Mouse (Mus musculus): Measurements from ENCODE around the gene Cfdp1.

Gene Cfdp1

DNA sequence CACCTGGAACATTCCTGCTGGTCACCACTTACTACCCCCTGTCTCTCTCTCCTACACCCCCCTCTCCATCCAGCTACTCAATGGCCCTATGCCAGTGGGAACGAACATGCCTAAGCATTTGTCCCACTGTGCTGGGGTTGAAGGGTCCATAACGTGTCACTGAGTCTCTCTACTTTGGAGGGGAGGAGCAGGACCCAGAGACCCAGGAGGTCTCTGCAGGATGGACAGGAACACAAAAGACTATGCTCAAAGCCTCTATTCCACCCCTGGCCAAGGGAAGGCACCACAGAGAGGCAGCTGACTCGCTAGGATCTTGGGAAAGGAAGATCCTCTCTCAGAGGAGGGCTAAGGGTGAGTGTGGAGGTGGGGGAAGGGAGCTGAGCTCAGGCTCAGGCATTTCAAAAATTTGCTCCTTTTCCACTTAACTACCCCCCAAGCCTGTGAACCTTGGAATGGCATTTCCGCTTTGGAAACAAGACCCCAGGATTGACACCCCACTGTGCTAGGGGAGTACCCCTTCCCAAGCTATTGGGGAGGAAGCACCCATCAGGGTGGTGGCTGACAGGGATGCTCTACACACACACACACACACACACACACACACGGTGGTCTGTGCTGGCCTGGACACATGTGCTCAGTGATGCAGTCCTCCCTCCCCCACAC lies 120.4 kb downstream of the Cfdp1 start:
- TF ChIP-seq GATA4 (IDR thresholded peaks at IDR 0.05; ENCODE audit: insufficient replicate concordance, low read length), result no peak

DNA sequence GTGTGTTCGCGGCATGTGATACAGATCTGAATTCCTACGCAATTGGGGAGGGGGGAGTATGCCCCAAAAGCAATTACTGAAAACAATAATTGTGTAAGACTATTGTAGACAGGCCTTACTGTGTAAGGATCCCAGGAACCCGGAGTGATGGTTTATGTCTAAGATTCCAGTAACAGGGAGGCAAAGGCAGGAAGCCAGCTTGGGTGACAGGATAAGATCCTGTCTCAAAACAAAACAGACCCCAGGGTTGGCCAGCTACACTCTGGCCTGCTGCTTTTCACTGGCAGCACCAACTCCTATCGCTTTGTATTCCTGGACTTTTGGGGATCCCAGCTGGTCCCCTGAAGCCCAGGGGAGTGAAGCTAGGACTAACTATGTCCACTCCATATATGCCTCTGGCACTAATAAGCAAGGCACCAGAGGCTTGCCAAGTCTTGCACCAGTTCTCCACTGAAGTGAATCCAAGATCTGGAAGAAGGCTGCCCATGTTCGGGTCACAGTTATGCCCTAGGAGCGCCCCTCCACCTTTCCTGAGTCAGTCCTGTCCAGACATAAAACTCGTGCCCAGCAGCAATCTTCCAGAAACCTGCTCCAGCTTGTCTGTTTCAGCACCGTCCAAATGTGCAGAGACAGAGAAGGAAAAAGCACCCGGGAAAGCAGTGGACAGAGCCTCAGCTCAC lies 121.5 kb downstream of the Cfdp1 start:
- no peak; the same call in 1 of the 2 replicates for TF ChIP-seq GATA4 (IDR thresholded peaks at IDR 0.05; ENCODE audit: insufficient replicate concordance, low read length)

DNA sequence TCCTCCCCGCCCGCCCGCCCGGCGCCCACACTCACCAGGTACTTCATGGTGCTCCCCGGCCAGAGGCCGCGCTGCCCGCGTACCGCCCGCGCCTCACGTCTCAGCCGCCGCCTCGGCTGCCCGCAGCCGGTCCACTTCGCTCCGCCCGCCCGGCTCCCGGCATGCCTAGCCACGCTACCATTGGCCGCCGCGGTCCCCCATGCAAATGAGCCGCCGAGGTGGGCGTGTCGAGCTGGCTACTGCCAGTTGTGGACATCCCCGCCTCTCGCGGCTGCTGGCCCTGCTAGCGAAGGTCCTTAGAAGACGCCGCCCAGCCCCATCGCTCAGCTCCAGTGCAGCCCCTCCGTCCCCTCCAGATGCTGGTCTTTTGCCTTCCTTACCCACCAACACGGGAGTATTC lies 122.1 kb downstream of the Cfdp1 start:
- TF ChIP-seq GATA4 (IDR thresholded peaks at IDR 0.05; ENCODE audit: insufficient replicate concordance, low read length), result no peak

DNA sequence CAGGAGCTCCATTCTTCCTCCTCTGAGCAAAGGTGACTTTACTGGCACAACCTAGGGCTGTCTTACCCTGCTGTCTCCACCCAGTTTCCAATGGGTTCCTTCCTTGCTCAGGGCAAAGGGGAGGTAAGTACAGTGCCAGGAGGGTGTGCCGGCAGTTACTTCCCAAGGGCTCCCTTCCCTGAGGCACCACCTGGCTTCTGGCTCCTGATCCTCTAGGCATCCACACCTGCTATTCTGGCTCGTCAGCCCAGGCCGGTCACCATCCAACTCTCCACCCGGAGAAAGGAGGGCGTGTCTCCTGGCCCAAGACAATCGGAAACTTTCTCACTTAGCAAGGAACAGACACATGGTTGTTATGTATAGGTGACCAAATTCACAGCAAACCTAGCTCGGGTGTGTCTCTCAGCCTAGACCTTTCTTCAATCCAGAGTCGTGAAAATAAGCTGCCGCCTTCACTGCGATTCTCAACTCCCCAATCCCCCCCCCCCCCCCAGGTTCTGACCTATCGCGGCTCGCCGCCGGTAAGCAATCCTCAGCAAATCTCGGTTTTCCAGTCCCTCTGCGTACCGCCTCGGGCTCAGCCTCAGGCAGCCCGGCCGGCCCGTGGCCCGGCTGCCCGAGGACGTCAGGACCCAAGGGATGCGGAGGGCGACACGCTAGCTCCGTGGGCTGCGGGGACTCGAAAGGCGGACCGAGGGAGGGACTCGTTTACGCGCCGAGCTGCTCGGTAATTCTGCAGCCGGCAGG lies 122.7 kb downstream of the Cfdp1 start:
- TF ChIP-seq GATA4 (IDR thresholded peaks at IDR 0.05; ENCODE audit: insufficient replicate concordance, low read length), result no peak

DNA sequence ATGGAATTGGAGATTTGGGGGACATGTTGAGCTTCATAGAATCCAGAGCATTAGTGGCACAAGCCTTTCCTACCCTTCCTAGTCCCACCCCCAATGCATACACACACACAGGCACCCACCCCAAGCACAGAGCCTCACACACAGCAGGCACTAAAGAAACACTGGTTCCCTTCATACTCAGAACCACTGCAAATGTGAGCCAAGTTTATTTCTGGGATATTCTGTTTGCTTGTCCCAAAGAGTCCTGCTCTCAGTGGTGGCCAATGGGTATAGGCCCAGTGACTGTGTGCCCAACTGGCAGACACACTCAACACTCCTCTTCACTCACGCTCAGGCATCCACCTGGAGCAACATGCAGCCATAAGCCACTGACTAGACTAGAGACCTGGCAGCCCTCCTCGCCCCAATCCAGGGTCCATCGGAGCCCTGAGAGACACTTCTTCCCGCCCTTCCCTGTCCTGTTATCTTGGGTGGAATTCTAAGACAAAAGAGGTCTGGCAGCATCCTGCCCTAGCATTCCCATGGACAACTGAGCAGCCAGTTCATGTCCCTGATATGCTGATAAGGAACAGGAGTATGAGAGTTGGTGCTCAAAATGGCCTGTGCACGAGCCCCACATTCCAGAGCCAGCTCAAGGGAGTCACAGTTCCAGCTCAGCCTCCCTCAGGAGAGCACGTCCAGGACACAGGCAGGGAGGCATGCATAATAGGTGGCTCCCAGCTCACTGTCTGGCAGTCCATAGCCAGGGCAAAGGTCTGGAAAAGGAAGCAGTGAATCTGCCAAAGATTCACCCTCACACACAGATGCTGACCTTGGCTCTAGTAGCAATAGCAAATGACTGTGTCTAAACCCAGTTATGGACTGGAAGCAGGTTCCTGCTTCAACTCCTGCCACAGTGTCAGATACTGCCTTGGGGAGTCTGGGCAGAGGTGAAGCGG lies 124.6 kb downstream of the Cfdp1 start:
- peak; percentile 96; the same call in 1 of the 2 replicates for TF ChIP-seq GATA4 (IDR thresholded peaks at IDR 0.05; ENCODE audit: insufficient replicate concordance, low read length)

DNA sequence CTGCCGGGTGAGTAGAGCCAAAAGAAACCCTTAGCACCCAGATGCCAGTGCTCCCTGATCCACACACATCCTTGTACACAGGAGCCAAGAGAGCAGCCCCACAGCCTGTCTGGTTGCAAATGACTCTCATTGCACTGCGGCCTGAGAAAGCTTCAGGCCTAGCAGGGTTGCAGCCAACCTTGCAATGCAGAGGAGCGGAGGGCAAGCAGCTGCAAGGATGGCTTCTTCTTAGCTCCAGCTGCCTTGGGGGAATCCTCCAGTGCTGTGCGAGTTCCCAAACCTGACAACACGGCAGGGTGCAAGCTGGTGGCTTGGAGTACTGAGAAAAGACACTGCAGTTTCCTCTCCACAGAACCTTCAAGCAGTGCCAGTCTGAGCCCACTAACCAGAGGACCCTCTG lies 125.6 kb downstream of the Cfdp1 start:
- no peak for TF ChIP-seq GATA4 (IDR thresholded peaks at IDR 0.05; ENCODE audit: insufficient replicate concordance, low read length)

DNA sequence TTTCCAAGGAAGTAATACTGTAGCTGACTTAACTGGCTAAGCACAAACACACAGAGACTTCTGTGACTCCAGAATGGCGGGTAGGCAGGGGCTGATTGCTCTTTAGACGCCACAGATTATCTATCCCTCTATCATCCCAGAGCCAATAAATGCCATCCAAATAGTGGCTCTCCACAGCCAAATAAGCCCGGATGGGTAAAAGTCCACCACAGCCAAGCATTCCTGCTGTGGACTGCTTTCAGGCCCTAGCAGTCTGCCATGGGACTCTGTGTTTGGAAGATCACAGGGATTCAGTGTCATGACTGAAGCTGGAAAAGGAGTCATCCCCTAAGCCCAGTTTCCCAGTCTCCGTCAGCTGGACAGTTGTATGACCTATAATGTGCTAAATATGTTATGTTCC lies 126.5 kb downstream of the Cfdp1 start:
- no peak; the same call in 1 of the 2 replicates for TF ChIP-seq GATA4 (IDR thresholded peaks at IDR 0.05; ENCODE audit: insufficient replicate concordance, low read length)

DNA sequence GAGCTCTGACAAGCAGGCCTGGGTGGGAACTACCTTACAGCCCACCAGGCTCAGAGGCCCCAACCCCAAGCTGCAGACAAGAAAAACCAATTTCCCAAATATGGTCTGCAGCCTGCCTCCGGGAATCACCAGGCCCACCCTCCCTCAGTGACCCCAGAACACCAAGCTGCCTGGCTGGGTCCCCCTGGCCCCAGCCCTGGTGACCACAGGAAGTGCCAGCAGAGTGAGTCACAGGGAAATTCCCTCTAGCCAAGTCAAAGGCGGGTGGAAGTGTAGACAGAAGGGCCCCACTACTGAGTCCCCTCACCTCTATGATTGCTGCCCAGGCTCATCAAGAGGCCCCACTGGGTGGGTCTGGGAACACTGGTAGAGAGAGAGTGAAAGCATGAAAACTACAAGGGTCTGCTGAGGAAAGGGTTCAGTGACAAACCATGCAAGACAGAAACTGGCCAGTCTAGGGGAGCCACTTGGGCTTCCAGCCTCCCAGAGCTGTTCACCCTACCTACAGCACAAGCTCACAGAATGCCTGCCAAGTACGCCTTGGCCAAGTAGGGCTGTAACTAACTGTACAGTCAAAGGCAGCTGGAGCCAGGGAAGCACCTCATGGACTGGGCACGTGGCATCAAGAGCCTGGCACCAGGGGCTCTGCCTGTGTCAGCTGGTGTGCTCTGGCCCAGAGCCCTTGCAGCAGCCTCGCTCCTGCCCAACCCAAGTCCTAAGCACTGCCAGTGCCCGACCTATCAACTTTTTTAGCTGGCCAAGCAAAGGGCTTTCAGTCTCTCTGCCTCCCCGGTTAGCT lies 127.8 kb downstream of the Cfdp1 start:
- no peak for TF ChIP-seq GATA4 (IDR thresholded peaks at IDR 0.05; ENCODE audit: insufficient replicate concordance, low read length)

DNA sequence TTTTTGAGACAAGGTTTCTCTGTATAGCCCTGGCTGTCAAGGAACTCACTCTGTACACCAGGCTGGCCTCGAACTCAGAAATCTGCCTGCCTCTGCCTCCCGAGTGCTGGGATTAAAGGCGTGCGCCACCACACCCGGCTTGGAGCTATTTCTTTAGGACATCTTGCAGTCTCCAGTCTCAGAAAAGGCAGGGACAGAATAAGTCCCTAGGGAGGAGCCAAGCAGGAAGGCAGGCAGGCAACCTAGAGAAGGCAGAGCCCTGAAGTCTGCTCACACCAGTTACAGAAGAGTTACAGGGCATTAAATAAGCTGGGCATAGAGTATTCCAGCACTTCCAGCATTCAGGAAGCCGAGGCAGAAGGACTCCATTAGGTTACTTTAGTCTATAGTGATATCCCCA lies 128.8 kb downstream of the Cfdp1 start:
- no peak for TF ChIP-seq GATA4 (IDR thresholded peaks at IDR 0.05; ENCODE audit: insufficient replicate concordance, low read length)

DNA sequence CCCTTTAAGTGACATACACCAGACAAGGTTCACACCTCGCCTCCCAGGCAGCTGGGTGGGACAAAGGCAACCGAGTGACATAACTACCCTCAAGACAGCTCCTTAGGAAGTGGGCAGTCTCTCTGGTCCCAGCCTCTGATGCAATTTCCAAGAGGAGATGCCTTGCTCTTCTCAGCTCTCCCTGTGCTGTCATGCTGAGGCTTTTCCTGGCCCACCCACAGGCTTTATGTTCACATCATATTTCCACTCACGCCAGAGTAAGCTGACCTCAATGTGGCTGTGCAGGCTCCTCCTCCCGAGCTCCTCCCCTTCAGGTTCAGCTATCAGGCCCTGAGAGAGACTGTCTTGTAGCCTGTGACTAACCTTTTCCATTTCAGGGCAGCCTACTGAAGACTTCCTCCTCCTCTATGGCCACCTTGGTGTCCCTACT lies 134.0 kb downstream of the Cfdp1 start:
- TF ChIP-seq GATA4 (IDR thresholded peaks at IDR 0.05; ENCODE audit: insufficient replicate concordance, low read length), result no peak

DNA sequence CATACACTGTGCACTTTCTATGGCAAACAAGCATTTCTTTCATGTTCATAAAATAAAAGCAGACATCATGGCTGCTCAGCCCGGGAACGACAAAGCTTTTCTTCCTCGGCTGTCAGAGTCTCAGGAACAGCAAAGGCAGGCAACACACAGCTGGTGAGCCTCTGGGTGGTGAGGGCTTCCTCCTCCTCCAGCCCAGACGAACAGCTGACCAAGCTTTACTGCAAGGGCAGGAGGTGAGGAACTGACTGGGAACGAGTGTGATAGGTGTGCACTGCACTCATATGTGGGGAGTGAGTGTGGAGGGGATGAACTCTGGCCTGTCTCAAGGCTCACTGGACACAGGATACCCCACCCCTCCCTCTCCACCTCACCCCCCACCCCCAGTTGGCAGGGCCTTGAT lies 135.2 kb downstream of the Cfdp1 start:
- no peak for TF ChIP-seq GATA4 (IDR thresholded peaks at IDR 0.05; ENCODE audit: insufficient replicate concordance, low read length)

Data from liver, adult (tissue).